Mouse (Mus musculus) liver, adult 2 months (tissue): Measurements from ENCODE around the gene Arfip1.

Source experiments
- CTCF ChIP-seq: fragments of 200-500 bp; IDR thresholded peaks from 2 replicates; pipeline ENCODE4 v1.5.1; 2011; ENCODE audit warnings: low read depth, low read length, control low read depth
- POLR2A ChIP-seq: fragments of 200-500 bp; IDR thresholded peaks from 2 replicates; pipeline ENCODE4 v1.6.1; 2011; ENCODE audit warnings: low read length, control low read depth; ENCODE audit not compliant: insufficient read depth; ENCODE audit errors: extremely low read depth

DNA sequence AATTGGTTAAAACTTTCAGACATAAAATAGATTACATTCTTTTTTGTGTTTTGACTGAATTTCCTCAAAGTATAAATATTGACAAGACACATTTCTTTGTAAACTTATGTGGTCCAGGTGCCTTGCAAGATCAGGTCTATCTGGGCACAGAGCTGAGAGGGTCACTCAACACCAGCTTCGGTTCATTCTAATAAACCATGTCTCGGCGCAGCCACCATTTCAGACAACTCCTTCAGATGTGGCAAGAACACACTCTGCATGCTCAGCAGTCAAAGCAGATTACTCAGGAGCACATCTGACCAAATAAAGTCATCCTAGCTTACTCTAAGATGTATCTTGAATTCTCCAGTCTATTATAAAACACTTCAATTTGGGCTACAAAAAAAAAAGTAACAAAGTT lies 66.3 kb downstream of the Arfip1 start:
- TF ChIP-seq POLR2A: no peak
- TF ChIP-seq CTCF: no peak
